Mouse (Mus musculus) layer of hippocampus, adult 8-10 months (tissue): Measurements from ENCODE around the gene Barhl1. TPM values are rescaled to one million over a fixed set of nuclear protein-coding genes. Genes with fewer than 3 reads are reported as not detected.

Source experiments
- DNase-seq, 2 experiments: peaks; one replicate each; pipeline ENCODE4 v3.0.0; 2022; ENCODE audit warnings: low spot score in 2 of 2
- total RNA-seq, 4 experiments: library from RNA; stranded (reverse); gene quantifications; 2 replicates each; pipeline ENCODE4 v1.2.4; 2022

Barhl1 gene
- total RNA-seq, 4 experiments from 2014 or later, result not detected

GRCm38 (mm10) chr2:28911331-28912038 lies 5.0 kb downstream of the Barhl1 start:
- DNase-seq, result no peak

- no peak for DNase-seq
Observed at GRCm38 (mm10) chr2:28910877-28911276, 5.6 kb downstream of the Barhl1 start.

- DNase-seq, result no peak
Observed at GRCm38 (mm10) chr2:28909818-28910710, 6.4 kb downstream of the Barhl1 start.

GRCm38 (mm10) chr2:28909186-28909817 lies 7.2 kb downstream of the Barhl1 start:
- no peak for DNase-seq

- DNase-seq, result no peak
Observed at GRCm38 (mm10) chr2:28908389-28909153, 7.9 kb downstream of the Barhl1 start.

- DNase-seq, result no peak
Observed at GRCm38 (mm10) chr2:28907691-28908388, 8.6 kb downstream of the Barhl1 start.

- no peak for DNase-seq
Observed at GRCm38 (mm10) chr2:28905561-28905960, 10.9 kb downstream of the Barhl1 start.

- no peak for DNase-seq
Observed at GRCm38 (mm10) chr2:28904786-28905185, 11.7 kb downstream of the Barhl1 start.

- no peak for DNase-seq
Observed at GRCm38 (mm10) chr2:28903871-28904270, 12.6 kb downstream of the Barhl1 start.

- no peak for DNase-seq
Observed at GRCm38 (mm10) chr2:28902291-28902690, 14.2 kb downstream of the Barhl1 start.

- no peak for DNase-seq
Observed at GRCm38 (mm10) chr2:28897340-28897899, 19.0 kb downstream of the Barhl1 start.

- no peak for DNase-seq
Observed at GRCm38 (mm10) chr2:28895876-28896275, 20.6 kb downstream of the Barhl1 start.

- DNase-seq, result no peak
Observed at GRCm38 (mm10) chr2:28893526-28893925, 22.9 kb downstream of the Barhl1 start.

GRCm38 (mm10) chr2:28892796-28893195 lies 23.7 kb downstream of the Barhl1 start:
- no peak for DNase-seq

GRCm38 (mm10) chr2:28884914-28885313 lies 31.6 kb downstream of the Barhl1 start:
- no peak for DNase-seq

GRCm38 (mm10) chr2:28882826-28883485 lies 33.5 kb downstream of the Barhl1 start:
- DNase-seq, result no peak

- no peak for DNase-seq
Observed at GRCm38 (mm10) chr2:28882047-28882446, 34.4 kb downstream of the Barhl1 start.

GRCm38 (mm10) chr2:28881275-28881674 lies 35.2 kb downstream of the Barhl1 start:
- DNase-seq, result no peak

GRCm38 (mm10) chr2:28875554-28875953 lies 40.9 kb downstream of the Barhl1 start:
- DNase-seq, result no peak

GRCm38 (mm10) chr2:28867495-28867894 lies 49.0 kb downstream of the Barhl1 start:
- peak in 1 of 2 experiments; percentile 4 for DNase-seq
